Mouse (Mus musculus) activated CD4-positive, CD25-positive, alpha-beta regulatory T cell (primary cell): ENCODE results near the gene Micall2. TPM values are rescaled to one million over a fixed set of nuclear protein-coding genes. Genes with fewer than 3 reads are reported as not detected.

Experiments used
- polyA plus RNA-seq, 2 experiments: library from polyadenylated mRNA; unstranded; fragments of 100-300 nt; shearing (Covaris generic); gene quantifications; one replicate each; pipeline ENCODE4 v1.2.1; 2017

Gene Micall2
- under 1 TPM; 0.20 to 0.42 TPM for polyA plus RNA-seq

GRCm38 (mm10) chr5:139735677-139736503, at the start of gene Micall2:
TSS of gene Micall2 (minus strand) at chr5:139736336.

GRCm38 (mm10) chr5:139775216-139775926, 39.2 kb upstream of the Micall2 start, which contains the start of gene Ints1:
TSS of gene Ints1 (minus strand) at chr5:139775674.

Other genes starting within 250 kb of the Micall2 start
- not detected for gene Uncx, start 192.8 kb downstream of the Micall2 start, polyA plus RNA-seq
- gene Ints1, start 39.3 kb upstream of the Micall2 start, polyA plus RNA-seq: 10 to 100 TPM; 21.2 to 35.0 TPM
- gene Mafk, start 55.2 kb upstream of the Micall2 start, polyA plus RNA-seq: 10 to 100 TPM; 28.1 to 35.2 TPM
- under 1 TPM in 1 of 2 experiments, not detected in 1; 0.04 TPM for gene Tmem184a, start 83.6 kb upstream of the Micall2 start, polyA plus RNA-seq
- not detected for gene Gm26938, start 90.1 kb upstream of the Micall2 start, polyA plus RNA-seq
- 10 to 100 TPM; 51.7 to 56.5 TPM for gene Psmg3, start 90.5 kb upstream of the Micall2 start, polyA plus RNA-seq
- not detected for gene Elfn1, start 171.6 kb upstream of the Micall2 start, polyA plus RNA-seq